Comparison of ENCODE assay signal across 26 mouse cellular contexts in the genomic region with DNA sequence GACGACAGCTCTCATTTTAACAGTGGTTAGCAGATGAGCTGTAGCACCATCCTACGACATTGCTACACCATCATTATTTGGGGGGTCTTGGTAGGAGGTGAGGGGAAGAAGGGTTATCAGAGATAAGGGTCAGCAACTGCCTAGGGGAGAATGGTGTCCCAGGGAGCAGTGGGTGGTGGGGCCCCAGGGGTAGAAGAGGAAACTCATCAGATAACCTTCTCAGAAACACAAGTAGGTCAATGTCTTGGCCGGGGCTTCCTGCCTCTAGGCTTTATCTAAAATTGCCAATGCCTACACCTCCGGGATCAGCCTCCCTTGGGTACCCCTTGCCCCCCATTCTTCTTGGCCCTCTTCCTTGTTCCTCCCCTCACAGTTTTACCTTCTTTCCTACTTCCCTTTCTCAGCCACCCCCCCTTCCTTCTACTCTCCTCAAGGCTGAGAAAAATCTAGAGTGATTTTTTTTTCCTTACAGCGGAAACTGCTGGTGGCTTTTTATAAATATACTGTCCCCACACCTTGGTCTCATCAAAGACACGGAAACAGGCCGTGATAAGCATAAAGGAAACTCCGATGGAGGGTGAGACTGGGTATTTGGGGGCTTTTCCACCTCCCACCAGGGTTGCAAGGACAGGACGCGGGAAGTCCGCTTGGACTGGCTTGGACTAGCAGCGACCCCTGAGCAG. TPM values are rescaled to one million over a fixed set of nuclear protein-coding genes. Genes with fewer than 3 reads are reported as not detected.
A peak's percentile ranks its signal among the peaks of the same experiment; 100 is the strongest.
DNase-seq lines count a peak whose midpoint lies in the region; ATAC-seq lines count a peak whose summit lies in the region.
"Had no signal": no experiment of that assay in that cellular context is flagged by ENCODE, and none has a peak within 500 bp of the region (broad histone marks: within the 10 kb centered on the region; RNA-seq: fewer than 3 reads in every experiment).

No protein-coding gene starts in this region.

- no peaks in the 10 kb centered on the region for H3K9me3 ChIP-seq in liver, embryonic 11.5 days (ENCODE audit: control insufficient read depth, low read length)
- H3K9me3 ChIP-seq in heart, embryonic 11.5 days (replicated peaks; ENCODE audit: control insufficient read depth, low read length): no peaks in the 10 kb centered on the region
- H3K9me3 ChIP-seq: hindbrain, embryonic 13.5 days; kidney, embryonic 15.5 days had no signal

- H3K4me1 ChIP-seq in liver, embryonic 11.5 days (replicated peaks; ENCODE audit: control insufficient read depth, insufficient read depth, low read length): peaks cover 11% of the 10 kb centered on the region
- no peaks in the 10 kb centered on the region for H3K4me1 ChIP-seq in heart, embryonic 11.5 days (ENCODE audit: control insufficient read depth, insufficient read depth, low read length)
- H3K4me1 ChIP-seq: hindbrain, embryonic 13.5 days; kidney, embryonic 15.5 days had no signal

- H3K9ac ChIP-seq in liver, embryonic 11.5 days (ENCODE audit: low read depth, low read length): no peak overlapping the region
- H3K9ac ChIP-seq in heart, embryonic 11.5 days (ENCODE audit: low read depth, low read length): no peak overlapping the region
- H3K9ac ChIP-seq: hindbrain, embryonic 13.5 days; kidney, embryonic 15.5 days; liver, embryonic 14.5 days had no signal

- WGBS in liver, embryonic 11.5 days: 43% methylated on average over 12 of the region's 12 CpGs
- 65% methylated on average over 12 of the region's 12 CpGs for WGBS in heart, embryonic 11.5 days (ENCODE audit: insufficient replicate concordance)

- peak; percentile 77 for ATAC-seq in CD4-positive, CD25-positive, alpha-beta regulatory T cell, adult 4 months
- peak; percentile 21; the same call in 1 of the 2 replicates for ATAC-seq in liver, embryonic 11.5 days (replicated peaks; ENCODE audit: low FRiP score)
- ATAC-seq in megakaryocyte progenitor cell, adult 5-6 weeks (replicated peaks; ENCODE audit: poor library complexity): peak; percentile 55
- ATAC-seq in heart, embryonic 11.5 days (replicated peaks; ENCODE audit: insufficient number of reproducible peaks, low FRiP score, low TSS enrichment): no peak
- ATAC-seq: forebrain, embryonic 16.5 days; intestine, embryonic 16.5 days had no signal

- no peaks in the 10 kb centered on the region for H3K27me3 ChIP-seq in liver, embryonic 11.5 days (replicated peaks; ENCODE audit: control insufficient read depth, insufficient read depth, low read length)
- H3K27me3 ChIP-seq in heart, embryonic 11.5 days (ENCODE audit: control insufficient read depth, insufficient read depth, low read length): no peaks in the 10 kb centered on the region
- H3K27me3 ChIP-seq: hindbrain, embryonic 13.5 days; kidney, embryonic 15.5 days had no signal

- no peaks in the 10 kb centered on the region for H3K36me3 ChIP-seq in liver, embryonic 11.5 days (ENCODE audit: control insufficient read depth, insufficient read depth, low read length)
- no peaks in the 10 kb centered on the region for H3K36me3 ChIP-seq in heart, embryonic 11.5 days (ENCODE audit: control insufficient read depth, insufficient read depth, low read length)
- H3K36me3 ChIP-seq: hindbrain, embryonic 13.5 days; kidney, embryonic 15.5 days had no signal

- no peak overlapping the region for H3K4me3 ChIP-seq in liver, embryonic 11.5 days (ENCODE audit: low read depth, low read length)
- no peak overlapping the region for H3K4me3 ChIP-seq in heart, embryonic 11.5 days (ENCODE audit: low read depth, low read length)
- H3K4me3 ChIP-seq: erythroblast, embryonic 14.5 days; gastrocnemius, adult 2 months; heart, adult 2 months; hindbrain, embryonic 13.5 days; kidney, embryonic 15.5 days; layer of hippocampus, adult 2 months; myocyte had no signal

- peak overlapping the region; percentile 37; the same call in 1 of the 2 replicates for H3K4me2 ChIP-seq in liver, embryonic 11.5 days
- no peak overlapping the region for H3K4me2 ChIP-seq in heart, embryonic 11.5 days
- H3K4me2 ChIP-seq: hindbrain, embryonic 13.5 days; kidney, embryonic 15.5 days had no signal

- peak; percentile 41 for DNase-seq in MEL-GATA-1-ER (ENCODE audit: extremely low read depth, low read depth)
- no peak for DNase-seq in liver, embryonic 11.5 days (ENCODE audit: low spot score)
- DNase-seq in urinary bladder, postnatal 36 days (ENCODE audit: low spot score in 2 of 2): no peak
- no peak for DNase-seq in gastrocnemius, postnatal 10 days
- no peak for DNase-seq in T-cell, adult 2 months (ENCODE audit: low spot score)
- DNase-seq: cerebellum, postnatal 14 days; gastrocnemius, adult 2 months; heart, adult 2 months; left cerebral cortex, postnatal 4 days; lung, postnatal 14 days; midbrain, embryonic 14.5 days; spleen, adult 18-20 months; thymus, postnatal 25 days had no signal

- no peak overlapping the region for H3K27ac ChIP-seq in liver, embryonic 11.5 days (ENCODE audit: low read depth, low read length)
- H3K27ac ChIP-seq in heart, embryonic 11.5 days (ENCODE audit: low read depth, low read length): no peak overlapping the region
- H3K27ac ChIP-seq: gastrocnemius, adult 2 months; heart, adult 2 months; hindbrain, embryonic 13.5 days; kidney, embryonic 15.5 days; layer of hippocampus, adult 2 months; liver, embryonic 14.5 days had no signal

RNA-seq across cellular contexts. Expression of gene Tnfsf14, which starts 5.3 kb away (rescaled TPM):
- 10 to 100 TPM in 1 of 2 experiments, 1 to 10 TPM in 1; 5.9 to 11.7 TPM for polyA plus RNA-seq in CD4-positive, CD25-positive, alpha-beta regulatory T cell, adult 4 months (2017; shearing (Covaris generic))
- polyA plus RNA-seq in liver, embryonic 11.5 days (2014; fragmentation: Nextera tagmentation; extraction: Ambion mirVana): 0.73 and 1.2 TPM in 2 replicates
- total RNA-seq in megakaryocyte progenitor cell, adult 5-6 weeks (2015): 2.1 and 3.5 TPM in 2 replicates
- 6.2 and 6.8 TPM in 2 replicates for total RNA-seq in megakaryocyte progenitor cell, adult 5-6 weeks (2017)
- polyA plus RNA-seq in heart, embryonic 11.5 days (2014; fragmentation: Nextera tagmentation; extraction: Ambion mirVana): 0.27 and 0.46 TPM in 2 replicates
- total RNA-seq in gastrocnemius, postnatal 10 days (2021): under 1 TPM in 1 of 2 experiments, not detected in 1; 0.14 TPM
- total RNA-seq: gastrocnemius, adult 2 months; layer of hippocampus, adult 2 months; left cerebral cortex, adult 18-20 months; left cerebral cortex, postnatal 4 days had no signal
- polyA plus RNA-seq: forebrain, embryonic 16.5 days; heart, postnatal 0 days; midbrain, embryonic 14.5 days; myocyte had no signal

RNA-seq across cellular contexts. Expression of gene Cd70, which starts 39.1 kb away (rescaled TPM):
- under 1 TPM in 1 of 2 experiments, not detected in 1; 0.52 TPM for polyA plus RNA-seq in CD4-positive, CD25-positive, alpha-beta regulatory T cell, adult 4 months (2017; shearing (Covaris generic))
- polyA plus RNA-seq in liver, embryonic 11.5 days (2014; fragmentation: Nextera tagmentation; extraction: Ambion mirVana): not detected in 2 replicates
- not detected in 2 replicates for total RNA-seq in megakaryocyte progenitor cell, adult 5-6 weeks (2015)
- not detected in 2 replicates for total RNA-seq in megakaryocyte progenitor cell, adult 5-6 weeks (2017)
- polyA plus RNA-seq in heart, embryonic 11.5 days (2014; fragmentation: Nextera tagmentation; extraction: Ambion mirVana): not detected in 2 replicates
- not detected for total RNA-seq in gastrocnemius, postnatal 10 days (2021)
- total RNA-seq: gastrocnemius, adult 2 months; heart, adult 2 months; layer of hippocampus, adult 2 months; left cerebral cortex, adult 18-20 months; left cerebral cortex, postnatal 4 days had no signal
- polyA plus RNA-seq: erythroblast, embryonic 14.5 days; forebrain, embryonic 16.5 days; heart, adult 2 months; heart, postnatal 0 days; intestine, embryonic 16.5 days; liver, embryonic 14.5 days; myocyte had no signal

RNA-seq across cellular contexts. Expression of gene C3, which starts 39.3 kb away (rescaled TPM):
- 1 to 10 TPM in 1 of 2 experiments, under 1 TPM in 1; 0.85 to 1.3 TPM for polyA plus RNA-seq in CD4-positive, CD25-positive, alpha-beta regulatory T cell, adult 4 months (2017; shearing (Covaris generic))
- polyA plus RNA-seq in liver, embryonic 11.5 days (2014; fragmentation: Nextera tagmentation; extraction: Ambion mirVana): 71.7 and 82.8 TPM in 2 replicates
- total RNA-seq in megakaryocyte progenitor cell, adult 5-6 weeks (2015): 164 and 202 TPM in 2 replicates
- total RNA-seq in megakaryocyte progenitor cell, adult 5-6 weeks (2017): 211 and 263 TPM in 2 replicates
- 1.3 and 1.6 TPM in 2 replicates for polyA plus RNA-seq in heart, embryonic 11.5 days (2014; fragmentation: Nextera tagmentation; extraction: Ambion mirVana)
- 1 to 10 TPM; 1.6 to 3.5 TPM for total RNA-seq in gastrocnemius, postnatal 10 days (2021)

RNA-seq across cellular contexts. Expression of gene Gpr108, which starts 59.6 kb away (rescaled TPM):
- polyA plus RNA-seq in CD4-positive, CD25-positive, alpha-beta regulatory T cell, adult 4 months (2017; shearing (Covaris generic)): 10 to 100 TPM; 62.0 to 94.4 TPM
- polyA plus RNA-seq in liver, embryonic 11.5 days (2014; fragmentation: Nextera tagmentation; extraction: Ambion mirVana): 26.5 and 30.7 TPM in 2 replicates
- 21.5 and 22.6 TPM in 2 replicates for total RNA-seq in megakaryocyte progenitor cell, adult 5-6 weeks (2015)
- 22.5 and 24.4 TPM in 2 replicates for total RNA-seq in megakaryocyte progenitor cell, adult 5-6 weeks (2017)
- polyA plus RNA-seq in heart, embryonic 11.5 days (2014; fragmentation: Nextera tagmentation; extraction: Ambion mirVana): 24.0 and 24.7 TPM in 2 replicates
- 10 to 100 TPM; 22.0 to 23.8 TPM for total RNA-seq in gastrocnemius, postnatal 10 days (2021)

Comparison
In these comparisons a context has a peak if more than half of its experiments do, and no peak if none do; other contexts are left out.
1. RNA of gene C3, which starts 39.3 kb away (polyA plus RNA-seq): 71.7 to 82.8 TPM in liver, embryonic 11.5 days; 1.3 to 1.6 TPM in heart, embryonic 11.5 days and 0.85 to 1.3 TPM in CD4-positive, CD25-positive, alpha-beta regulatory T cell, adult 4 months; every median in the first group is over 10 times any median in the second.